Mouse (Mus musculus): ENCODE measurements around the gene Adcyap1r1. TPM values are rescaled to one million over a fixed set of nuclear protein-coding genes. Genes with fewer than 3 reads are reported as not detected.

Adcyap1r1 gene
- polyA plus RNA-seq, 1 experiment: 5.8 TPM

DNA sequence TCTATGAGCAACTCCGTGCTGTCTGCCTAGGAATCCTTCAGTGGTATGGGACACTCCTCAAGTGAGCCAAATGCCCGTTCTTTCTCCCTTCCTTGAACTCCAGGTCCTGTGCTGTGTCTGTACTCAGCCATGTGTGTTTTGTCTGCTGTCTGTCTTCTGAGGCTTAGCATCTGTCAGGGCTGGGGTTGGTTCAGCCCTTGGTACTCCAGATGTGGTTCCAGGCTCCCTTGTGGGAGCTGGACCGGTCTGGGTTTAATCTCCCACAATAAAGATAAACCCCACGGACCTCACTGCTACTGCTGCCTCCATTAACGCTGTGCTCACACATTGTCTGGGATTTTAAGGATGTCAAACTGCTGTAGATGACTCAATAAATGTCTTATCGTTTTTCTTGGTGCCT is 49.3 kb downstream of the Adcyap1r1 start:
- DNase-seq (ENCODE audit: low spot score): no peak

DNA sequence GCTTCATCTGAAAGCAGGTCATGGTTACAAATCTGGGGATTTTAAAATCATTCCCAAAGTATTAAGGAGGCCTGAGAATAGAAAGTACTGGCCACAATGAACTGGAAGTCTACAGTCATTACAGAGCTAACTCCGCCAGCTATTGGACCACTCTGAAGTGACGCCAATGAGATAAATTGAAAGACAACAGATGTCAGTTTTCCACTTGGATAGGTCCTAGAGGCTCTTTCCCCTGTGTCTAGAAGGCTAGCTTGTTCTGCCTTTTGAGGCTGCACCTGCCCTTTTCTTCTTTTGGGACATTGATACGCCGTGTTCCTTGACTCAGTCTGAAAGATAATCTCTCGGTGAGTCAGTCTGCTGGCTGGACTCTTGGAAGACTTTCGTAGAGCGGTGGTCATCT is 50.5 kb downstream of the Adcyap1r1 start:
- DNase-seq (ENCODE audit: low spot score): no peak

DNA sequence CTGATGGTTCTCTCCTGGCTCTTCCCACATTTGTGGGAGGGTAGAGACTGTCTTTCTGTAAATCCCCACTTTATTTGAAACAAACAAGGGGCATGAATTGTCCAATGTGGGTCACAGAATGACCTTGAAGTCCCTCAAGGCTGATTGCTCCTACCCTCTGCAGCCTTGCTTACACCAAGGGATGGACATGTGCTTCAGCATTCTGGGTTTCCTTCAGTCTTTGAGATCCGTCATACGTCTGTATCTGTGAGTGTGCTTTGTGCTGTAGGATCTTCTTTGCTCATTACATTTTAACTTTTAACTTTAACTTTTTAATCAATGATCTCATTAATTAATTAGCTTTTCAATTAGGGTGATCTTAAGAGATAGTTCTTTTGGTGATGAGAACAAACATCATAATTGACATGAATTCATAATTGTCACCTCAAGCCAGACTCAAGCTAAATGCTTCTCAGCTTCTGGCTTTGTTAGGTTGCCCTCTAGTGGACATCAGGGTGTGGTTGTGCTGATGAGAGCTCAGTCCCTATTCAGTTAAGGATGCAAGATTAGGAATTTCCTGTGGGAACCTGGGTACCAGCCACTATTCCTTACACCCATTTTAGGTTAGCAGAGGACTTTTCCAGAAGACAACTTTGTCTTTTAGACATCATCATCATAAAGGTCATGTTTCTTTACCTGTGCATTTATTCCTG is 53.2 kb downstream of the Adcyap1r1 start:
- no peak for DNase-seq (ENCODE audit: low spot score)

DNA sequence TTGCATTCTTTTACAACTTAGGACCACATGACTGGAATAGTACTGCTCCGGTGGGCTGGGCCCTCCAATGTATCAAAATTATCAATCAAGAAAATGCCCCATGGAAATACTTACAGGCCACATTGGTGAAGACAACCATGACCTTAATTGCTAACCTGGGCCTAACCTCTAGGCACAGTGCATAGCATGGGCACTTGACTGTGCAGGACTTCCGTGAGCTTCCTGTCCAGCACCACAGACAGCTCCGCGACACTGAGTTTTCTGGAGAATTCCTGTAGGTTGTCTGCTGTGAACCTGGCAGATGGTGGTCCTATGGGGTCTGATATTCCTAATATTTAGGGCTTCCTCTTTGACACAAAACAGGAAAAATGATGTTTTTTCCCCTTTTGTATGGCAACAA is 54.7 kb downstream of the Adcyap1r1 start:
- no peak for DNase-seq (ENCODE audit: low spot score)

DNA sequence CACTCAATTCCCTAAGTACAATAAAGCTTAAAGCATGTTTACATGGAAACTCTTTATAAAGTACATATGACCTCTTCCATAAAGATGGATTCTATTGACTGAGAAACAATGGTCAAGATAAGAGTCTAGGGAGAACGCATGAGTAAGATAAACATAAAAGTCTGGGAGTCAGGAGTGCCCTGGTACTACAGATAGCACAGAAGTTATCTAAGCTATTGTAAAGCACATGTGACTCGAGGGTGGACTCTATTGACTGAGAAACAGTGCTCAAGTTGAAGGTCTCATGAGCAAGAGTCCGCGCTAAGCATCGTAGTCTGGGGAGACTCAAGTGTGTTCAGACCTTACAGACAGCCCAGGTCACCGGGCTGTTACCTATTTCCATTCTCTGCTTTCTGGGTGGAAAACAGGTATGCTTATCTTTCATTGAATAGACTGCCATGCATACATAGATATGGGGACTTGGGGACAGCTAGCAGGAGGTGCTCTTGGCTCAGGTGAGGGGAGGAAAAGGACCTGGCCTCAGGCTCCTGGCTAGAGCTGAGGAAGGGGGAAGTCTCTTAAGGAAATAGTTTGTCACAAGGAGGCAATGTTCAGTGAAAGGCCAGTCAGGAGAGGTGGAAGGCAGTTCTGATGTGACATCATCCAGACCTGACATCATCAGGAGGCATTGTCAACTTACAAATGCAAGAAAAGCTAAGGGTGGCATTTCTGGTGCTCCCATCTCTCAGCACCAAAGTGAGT is 57.5 kb downstream of the Adcyap1r1 start:
- DNase-seq (ENCODE audit: low spot score): no peak

DNA sequence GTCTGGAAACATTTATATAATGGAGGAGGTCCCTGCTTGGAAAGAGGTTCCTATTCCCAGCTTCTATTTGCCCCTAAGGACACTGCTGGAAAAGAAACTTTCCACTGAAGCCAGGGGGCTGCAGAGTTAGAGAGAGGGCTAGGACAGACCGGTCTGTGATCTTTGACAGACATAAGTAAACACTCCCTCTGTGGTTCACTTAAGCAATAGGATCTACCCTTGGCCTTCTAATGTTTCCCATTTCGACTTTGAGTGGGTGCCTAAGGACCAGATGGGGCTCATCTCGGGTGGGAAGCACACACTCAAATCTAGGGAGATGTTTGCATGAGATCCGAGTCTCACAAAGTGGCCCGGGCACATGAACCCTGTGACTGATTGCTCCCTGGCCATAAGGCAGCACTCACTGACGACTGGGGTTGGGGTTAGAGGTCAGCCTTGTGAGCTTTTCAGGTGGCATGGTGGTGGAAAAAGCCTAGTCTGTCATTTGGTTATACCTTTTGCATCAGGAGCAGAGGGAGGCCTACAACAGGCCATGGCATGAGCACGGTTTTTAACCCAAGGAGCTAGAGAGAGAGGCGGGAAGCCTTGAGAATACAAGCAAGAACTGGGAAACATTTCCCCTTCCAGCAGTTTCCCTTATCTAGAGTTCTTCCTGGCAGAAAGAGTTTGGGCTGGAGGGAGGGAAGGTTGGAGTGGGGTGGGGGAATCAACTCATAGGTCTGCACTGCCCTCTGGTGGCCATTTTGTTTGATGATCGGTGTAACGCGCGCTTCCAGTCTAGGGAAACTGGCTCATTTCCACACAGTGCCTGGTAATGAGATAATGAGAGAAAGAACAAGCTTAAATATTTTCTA is 59.7 kb downstream of the Adcyap1r1 start:
- DNase-seq (ENCODE audit: low spot score): peak; percentile 46

DNA sequence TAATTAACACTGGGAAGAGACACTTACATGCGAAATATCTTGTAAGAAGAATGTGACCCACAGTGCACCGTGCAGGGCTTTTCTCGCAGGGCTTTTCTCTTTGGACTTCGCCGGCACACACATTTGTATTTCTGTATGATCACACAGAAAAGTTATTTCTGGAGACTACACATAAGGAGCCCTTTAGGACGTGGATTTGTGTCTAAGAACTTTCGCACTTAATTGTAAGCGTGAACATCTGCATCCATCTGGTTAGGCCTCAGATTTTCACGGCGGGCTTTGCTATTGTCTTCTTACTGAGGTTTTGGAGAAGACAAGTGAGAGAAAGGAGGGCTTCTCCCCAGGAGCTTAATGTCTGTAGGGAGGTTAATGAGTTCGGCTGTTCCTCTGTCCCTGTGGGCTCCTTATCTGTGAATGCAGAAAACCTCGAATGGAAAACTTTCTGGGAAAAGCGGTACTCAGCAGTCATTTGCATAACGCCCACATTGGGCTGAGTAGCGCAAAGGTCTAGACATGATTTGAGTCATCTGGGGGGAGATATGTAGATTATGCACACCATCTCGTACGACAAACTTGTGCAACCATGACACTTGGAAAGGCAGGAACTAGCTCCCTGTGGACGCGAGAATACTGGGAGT is 60.4 kb downstream of the Adcyap1r1 start:
- no peak for DNase-seq (ENCODE audit: low spot score)

DNA sequence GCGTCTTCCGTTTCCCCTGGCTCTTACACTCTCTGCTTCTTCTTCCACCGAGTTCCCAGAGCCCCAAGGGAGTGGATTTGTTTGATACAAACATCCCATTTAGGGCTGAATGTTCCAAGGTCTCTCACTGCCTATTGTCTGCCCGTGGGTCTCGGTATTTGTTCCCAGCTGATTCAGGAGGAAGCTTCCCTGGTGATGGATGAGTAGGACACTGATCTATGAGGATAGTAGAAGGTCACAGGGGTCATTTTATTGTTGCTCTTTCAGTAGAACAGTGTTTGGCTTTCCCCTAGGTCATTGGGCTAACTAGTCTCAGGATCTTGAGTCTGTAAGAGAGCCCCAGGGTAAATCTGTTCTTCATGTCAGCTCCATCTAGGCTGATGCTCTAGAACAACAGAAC is 61.7 kb downstream of the Adcyap1r1 start:
- no peak for DNase-seq (ENCODE audit: low spot score)

DNA sequence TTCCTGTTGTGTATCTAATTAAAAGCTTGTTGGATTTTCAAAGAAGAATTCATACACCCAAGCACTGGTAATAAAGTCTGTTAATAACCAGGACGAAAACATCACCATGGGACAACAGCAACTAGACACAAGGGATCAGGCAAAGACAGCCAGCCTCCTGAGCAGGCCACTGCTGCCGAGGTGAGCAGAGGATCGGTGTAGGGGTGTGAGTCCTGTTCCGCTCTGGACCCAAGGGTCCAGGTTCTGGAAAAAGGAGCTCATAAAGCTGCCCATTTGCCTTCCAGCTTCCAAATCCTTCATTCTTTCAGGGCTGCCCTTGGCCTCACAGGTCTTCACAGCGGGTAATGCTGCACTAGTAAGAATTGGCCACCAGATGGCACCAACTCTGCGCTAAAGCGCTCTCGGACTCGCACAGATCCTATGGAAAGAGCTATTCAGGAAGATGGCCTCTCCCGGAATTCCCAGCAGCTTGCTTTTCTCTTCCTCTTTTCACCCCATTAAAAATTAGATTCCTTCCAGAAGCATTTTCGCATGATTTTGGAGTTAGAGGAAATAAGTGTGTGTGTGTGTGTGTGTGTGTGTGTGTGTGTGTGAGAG is 67.9 kb downstream of the Adcyap1r1 start:
- peak; percentile 34 for DNase-seq (ENCODE audit: low spot score)

DNA sequence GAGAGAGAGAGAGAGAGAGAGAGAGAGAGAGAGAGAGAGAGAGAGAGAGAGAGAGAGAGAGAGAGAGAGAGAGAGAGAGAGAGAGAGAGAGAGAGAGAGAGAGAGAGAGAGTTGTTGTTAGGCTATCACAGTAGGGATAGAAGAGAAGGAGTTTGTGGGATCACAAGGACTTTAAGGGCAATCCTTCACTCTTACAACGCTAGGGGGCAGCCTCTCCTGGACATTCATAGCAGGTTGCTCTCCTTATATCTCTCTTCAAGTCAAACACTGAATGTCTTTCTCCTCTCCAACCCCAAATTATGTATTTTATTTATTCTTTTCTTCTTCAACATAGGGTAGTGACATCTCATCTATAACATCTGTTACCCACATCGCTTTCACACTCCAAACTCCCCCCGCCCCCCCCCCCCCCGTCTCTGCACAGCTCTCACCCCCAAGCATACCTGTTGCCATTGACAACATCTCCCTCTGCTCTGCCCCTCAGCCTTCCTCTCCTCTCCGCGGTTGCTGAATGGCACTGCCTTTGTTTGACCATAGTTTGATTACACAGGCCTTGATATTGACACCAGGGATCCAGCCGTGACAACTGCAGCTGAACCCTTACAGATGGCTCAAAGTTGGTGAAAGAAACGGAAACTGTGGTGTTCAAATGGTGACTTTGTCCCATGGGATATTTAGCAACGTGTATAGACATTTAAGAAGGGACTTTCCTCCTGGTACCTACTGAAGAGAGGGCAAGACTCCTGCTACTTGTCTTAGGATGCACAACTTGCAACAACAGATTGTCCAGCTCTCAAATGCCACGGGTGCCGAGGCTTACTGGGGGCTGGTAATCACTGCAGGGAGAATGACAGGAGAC is 68.7 kb downstream of the Adcyap1r1 start:
- DNase-seq (ENCODE audit: low spot score): no peak

DNA sequence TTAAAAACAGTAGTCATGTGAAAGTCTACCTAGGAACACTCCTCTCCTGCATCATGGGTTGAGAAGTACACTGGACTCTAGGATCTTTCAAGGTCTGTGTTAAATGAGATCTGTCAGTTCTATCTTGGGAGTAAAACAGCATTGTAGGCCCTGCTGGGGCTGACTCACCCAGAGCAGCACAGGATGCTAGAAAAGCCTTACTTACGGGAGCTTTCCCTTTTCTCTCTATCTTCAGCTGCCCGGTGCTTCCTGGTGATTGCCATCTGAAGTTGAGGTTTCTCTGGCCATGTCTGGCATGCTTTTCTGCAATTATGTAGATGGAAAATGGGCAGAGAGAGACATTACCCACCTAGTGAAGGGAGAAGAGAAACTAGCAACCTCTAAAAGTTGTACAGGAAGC is 84.7 kb downstream of the Adcyap1r1 start:
- no peak for DNase-seq (ENCODE audit: low spot score)

DNA sequence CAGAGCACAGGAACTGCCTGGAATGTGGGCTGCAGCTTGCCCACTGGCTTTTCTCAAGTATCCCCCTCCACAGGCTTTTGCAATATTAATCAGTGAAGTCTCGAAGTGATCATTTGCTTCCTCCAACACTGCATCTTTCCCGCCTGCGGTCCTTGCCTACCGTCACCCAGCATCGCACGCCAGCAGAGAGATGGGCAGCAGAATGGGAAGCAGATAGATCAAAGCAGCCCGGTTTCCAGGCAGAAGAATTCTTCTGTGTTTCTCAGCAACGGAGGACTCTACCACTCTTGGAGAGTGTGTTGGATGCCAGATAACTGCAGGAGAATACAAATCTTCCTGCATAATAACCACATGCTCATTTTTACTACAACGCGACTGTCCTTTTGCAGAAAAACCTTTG is 87.4 kb downstream of the Adcyap1r1 start:
- no peak for DNase-seq (ENCODE audit: low spot score)

DNA sequence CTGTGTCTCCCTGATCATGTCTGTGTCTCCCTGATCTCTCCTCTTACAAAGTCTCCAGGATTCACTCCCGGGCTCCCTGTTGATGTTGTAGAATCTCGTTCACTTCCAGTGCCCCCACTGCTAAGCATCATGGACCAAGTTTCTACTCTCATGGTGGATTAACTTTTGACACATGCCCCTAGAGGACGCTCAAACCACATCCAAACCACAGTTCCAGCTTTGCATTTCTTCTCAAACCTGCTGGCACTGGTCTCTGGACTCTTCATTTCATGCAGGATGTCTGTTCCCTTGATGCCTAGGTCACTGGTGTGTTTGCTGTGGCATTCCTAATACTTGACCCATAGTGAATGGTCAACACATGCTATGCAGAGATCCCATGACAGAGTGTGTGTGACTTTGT is 90.6 kb downstream of the Adcyap1r1 start:
- no peak for DNase-seq (ENCODE audit: low spot score)

DNA sequence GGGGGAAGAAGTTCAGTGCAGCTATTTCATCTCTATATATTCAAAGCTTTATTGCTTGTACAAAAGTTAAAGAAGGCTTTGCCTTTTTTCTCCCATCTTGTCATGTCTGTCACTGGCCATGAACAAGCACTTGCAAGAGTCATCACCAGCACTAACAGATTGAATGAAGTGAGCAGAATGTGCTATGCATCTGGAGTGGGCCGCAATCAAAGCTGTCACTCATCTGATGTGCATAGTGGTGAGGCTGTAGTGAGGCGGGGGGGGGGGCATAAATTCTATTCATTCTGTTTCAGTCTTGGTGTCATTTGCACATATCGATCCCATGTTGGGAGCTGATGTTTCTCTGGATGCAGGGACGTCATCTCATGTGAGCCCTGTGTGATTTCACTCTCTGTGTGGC is 91.6 kb downstream of the Adcyap1r1 start:
- no peak for DNase-seq (ENCODE audit: low spot score)

DNA sequence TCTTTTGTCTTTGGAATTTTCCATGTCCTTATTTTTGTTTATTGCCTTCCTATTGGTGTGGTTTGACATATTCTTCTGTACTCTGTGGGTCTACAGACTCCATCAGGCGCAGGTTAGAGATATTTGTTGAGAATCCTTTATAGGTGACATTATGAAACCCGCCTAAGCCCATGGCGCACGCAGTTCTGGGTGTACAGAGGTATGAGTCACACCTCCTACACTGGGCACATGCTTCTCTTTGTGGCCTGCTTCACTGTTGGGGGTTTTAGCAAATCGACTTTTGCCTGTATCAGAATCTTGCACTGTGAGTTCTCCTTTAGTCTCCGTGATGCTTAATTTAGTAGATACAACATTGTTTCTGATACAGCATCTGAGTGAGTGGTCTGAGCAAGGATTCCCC is 97.4 kb downstream of the Adcyap1r1 start:
- DNase-seq (ENCODE audit: low spot score): no peak

DNA sequence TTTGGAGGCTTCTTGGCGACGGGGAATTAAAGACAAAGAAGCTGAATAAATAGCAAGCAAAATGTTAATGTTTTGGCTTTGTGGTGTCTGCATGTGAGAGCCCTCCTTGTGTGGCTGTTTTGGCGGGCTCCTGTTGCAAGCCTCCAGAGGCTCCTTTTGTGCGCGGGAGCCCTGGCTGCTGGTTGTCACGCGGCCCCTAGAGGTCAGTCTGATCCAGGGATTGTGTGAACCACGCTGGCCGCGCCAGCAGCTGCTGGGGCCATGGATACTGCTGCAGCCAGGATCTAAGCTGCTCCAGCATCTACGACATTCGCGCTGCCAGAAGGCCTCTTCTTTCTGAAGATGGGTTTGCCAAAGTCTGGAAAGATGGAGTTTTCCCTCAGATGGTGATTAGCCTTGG is 99.1 kb downstream of the Adcyap1r1 start:
- DNase-seq (ENCODE audit: low spot score): no peak

Other genes starting within 250 kb of the Adcyap1r1 start
- 11.4 and 12.3 TPM in 2 replicates for gene Mindy4, start 248.6 kb upstream of the Adcyap1r1 start, polyA plus RNA-seq (2012; rRNA removed)
- gene Aqp1, start 115.5 kb upstream of the Adcyap1r1 start, polyA plus RNA-seq (2012; rRNA removed): 444 and 459 TPM in 2 replicates
- not detected in 2 replicates for gene Ghrhr, start 75.7 kb upstream of the Adcyap1r1 start, polyA plus RNA-seq (2012; rRNA removed)
- gene Neurod6, start 229.3 kb downstream of the Adcyap1r1 start, polyA plus RNA-seq (2012; rRNA removed): not detected in 2 replicates